Mouse (Mus musculus) intestine, embryonic 14.5 days (tissue): ENCODE measurements at regions not wholly inside any gene's neighbourhood (a gene's known extent, or its start where the extent isn't known, plus 50 kb on each side); places are given as distances from the start of the nearest gene placed in this dataset.

Experiments
- ATAC-seq: fragments of 200-750 bp; cut with Nextera tagmentation; replicated peaks from 2 replicates; pipeline ENCODE4 v1.8.0; 2017; ENCODE audit warnings: low read depth, moderate number of reproducible peaks, moderate TSS enrichment, moderate library complexity; ENCODE audit not compliant: low FRiP score, low TSS enrichment
- DNase-seq: peaks from one replicate; pipeline ENCODE4 v3.0.0-alpha.2; 2018; ENCODE audit warnings: low spot score
- H3K27ac ChIP-seq: fragments of 300-500 bp; sonication (generic); 2 replicates; pipeline ENCODE4 v1.5.1; 2014; ENCODE audit warnings: low read depth, mild to moderate bottlenecking, control low read depth
- H3K27me3 ChIP-seq: fragments of 300-500 bp; sonication (generic); replicated peaks from 2 replicates; pipeline ENCODE4 v1.6.1; 2014; ENCODE audit warnings: low read length, control low read depth; ENCODE audit not compliant: control insufficient read depth, insufficient read depth
- H3K36me3 ChIP-seq: fragments of 300-500 bp; sonication (generic); 2 replicates; pipeline ENCODE4 v1.6.1; 2014; ENCODE audit warnings: low read length, control low read depth; ENCODE audit not compliant: control insufficient read depth, insufficient read depth
- H3K4me1 ChIP-seq: fragments of 300-500 bp; sonication (generic); replicated peaks from 2 replicates; pipeline ENCODE4 v1.6.1; 2014; ENCODE audit warnings: low read length, control low read depth, mixed read lengths; ENCODE audit not compliant: control insufficient read depth, insufficient read depth
- H3K4me2 ChIP-seq: fragments of 300-500 bp; sonication (generic); 2 replicates; pipeline ENCODE4 v1.6.1; 2014; ENCODE audit warnings: low read length
- H3K4me3 ChIP-seq: fragments of 300-500 bp; sonication (generic); 2 replicates; pipeline ENCODE4 v1.5.1; 2014; ENCODE audit warnings: low read depth, low read length, control low read depth, mixed read lengths
- H3K9ac ChIP-seq: fragments of 300-500 bp; sonication (generic); 2 replicates; pipeline ENCODE4 v1.6.1; 2014; ENCODE audit warnings: mild to moderate bottlenecking, low read length
- H3K9me3 ChIP-seq: fragments of 300-500 bp; sonication (generic); 2 replicates; pipeline ENCODE4 v1.6.1; 2016; ENCODE audit warnings: low read length, control low read depth; ENCODE audit not compliant: control insufficient read depth
- WGBS: fragments of 180-500 bp; shearing (Covaris S2); extraction: QIAGEN DNeasy Blood & Tissue Kit; methylation state at CpG from one replicate; pipeline ENCODE4 v1.1.7; 2014; 5-methylcytosine and 5-hydroxymethylcytosine counted together

- H3K27me3 ChIP-seq = no peaks in the 10 kb centered on the region
- H3K4me3 ChIP-seq = no peak overlapping the region
- DNase-seq = no peak
- peaks cover 10% of the 10 kb centered on the region; the same call in 1 of the 2 replicates for H3K4me1 ChIP-seq
- 25% methylated on average over 2 of the region's 2 CpGs for WGBS
- H3K9ac ChIP-seq = no peak overlapping the region
- no peaks in the 10 kb centered on the region for H3K36me3 ChIP-seq
- no peak overlapping the region for H3K4me2 ChIP-seq
- no peaks in the 10 kb centered on the region for H3K9me3 ChIP-seq
- 0 out of 2 replicates have a peak overlapping the region, but pooled peaks have one; percentile 11 for H3K27ac ChIP-seq
- ATAC-seq = no peak
Observed at GRCm38 (mm10) chr3:38299236-38299897, 185.3 kb downstream of the Ankrd50 start.

GRCm38 (mm10) chr3:38297499-38297898 lies 187.1 kb downstream of the Ankrd50 start:
- no peaks in the 10 kb centered on the region for H3K36me3 ChIP-seq
- no peak overlapping the region for H3K9ac ChIP-seq
- no peak overlapping the region for H3K4me3 ChIP-seq
- DNase-seq (no peak), ATAC-seq (no peak)
- WGBS = 72% methylated on average over 2 of the region's 2 CpGs
- H3K27ac ChIP-seq = no peak overlapping the region
- no peaks in the 10 kb centered on the region for H3K27me3 ChIP-seq
- no peaks in the 10 kb centered on the region for H3K9me3 ChIP-seq
- peaks cover 10% of the 10 kb centered on the region; the same call in 1 of the 2 replicates for H3K4me1 ChIP-seq
- H3K4me2 ChIP-seq = no peak overlapping the region

DNA sequence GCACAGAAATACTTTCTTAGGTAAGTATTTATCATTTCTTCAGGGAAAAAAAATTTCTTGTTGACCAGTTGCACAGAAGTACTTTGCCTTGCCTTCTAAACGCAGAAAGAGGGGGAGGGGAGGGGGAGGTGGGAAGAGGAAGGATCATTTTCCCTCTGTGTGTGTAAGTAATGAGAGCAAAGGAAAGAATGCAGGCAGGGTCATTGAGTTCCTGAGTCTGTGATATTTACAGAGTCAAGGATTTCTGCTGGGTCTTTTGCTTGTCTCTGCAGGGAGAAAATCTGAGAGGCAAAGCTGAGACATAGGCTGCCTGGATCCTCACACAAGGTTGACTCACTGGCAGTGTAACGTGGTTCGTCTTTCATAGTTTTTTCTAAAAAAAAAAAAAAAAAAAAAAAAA lies 195.6 kb downstream of the Ankrd50 start:
- no peak for ATAC-seq
- no peak overlapping the region for H3K4me2 ChIP-seq
- H3K9ac ChIP-seq = no peak overlapping the region
- peak overlapping the region; percentile 43; the same call in 1 of the 2 replicates for H3K27ac ChIP-seq
- no peaks in the 10 kb centered on the region for H3K27me3 ChIP-seq
- no peak overlapping the region for H3K4me3 ChIP-seq
- 0 out of 2 replicates have a peak, but pooled peaks cover 5% of the 10 kb centered on the region for H3K9me3 ChIP-seq
- H3K36me3 ChIP-seq = no peaks in the 10 kb centered on the region
- 16% methylated on average over 3 of the region's 3 CpGs for WGBS
- peaks cover 5% of the 10 kb centered on the region; the same call in 1 of the 2 replicates for H3K4me1 ChIP-seq
- no peak for DNase-seq

GRCm38 (mm10) chr3:38283687-38284124 lies 200.9 kb downstream of the Ankrd50 start:
- Histone ChIP-seq H3K27me3 (no peaks in the 10 kb centered on the region), H3K4me3 (no peak overlapping the region), H3K36me3 (no peaks in the 10 kb centered on the region), H3K27ac (0 out of 2 replicates have a peak overlapping the region, but pooled peaks have one; percentile 5), H3K9ac (no peak overlapping the region), H3K4me1 (peaks cover 7% of the 10 kb centered on the region; the same call in 1 of the 2 replicates), H3K9me3 (0 out of 2 replicates have a peak, but pooled peaks cover 5% of the 10 kb centered on the region), H3K4me2 (no peak overlapping the region)
- ATAC-seq (no peak; the same call in 1 of the 2 replicates), DNase-seq (no peak)
- 30% methylated on average over 11 of the region's 11 CpGs for WGBS

GRCm38 (mm10) chr3:38282891-38283290 lies 201.8 kb downstream of the Ankrd50 start:
- no peak overlapping the region for H3K4me3 ChIP-seq
- no peak overlapping the region for H3K9ac ChIP-seq
- H3K4me1 ChIP-seq = peaks cover 5% of the 10 kb centered on the region; the same call in 1 of the 2 replicates
- no peak overlapping the region for H3K4me2 ChIP-seq
- H3K9me3 ChIP-seq = 0 out of 2 replicates have a peak, but pooled peaks cover 5% of the 10 kb centered on the region
- no peak for ATAC-seq
- H3K27ac ChIP-seq = no peak overlapping the region
- DNase-seq = no peak
- 95% methylated on average over 4 of the region's 4 CpGs for WGBS
- H3K27me3 ChIP-seq = no peaks in the 10 kb centered on the region
- no peaks in the 10 kb centered on the region for H3K36me3 ChIP-seq

GRCm38 (mm10) chr3:38281683-38282082 lies 203.0 kb downstream of the Ankrd50 start:
- DNase-seq = no peak
- no peaks in the 10 kb centered on the region for H3K36me3 ChIP-seq
- 56% methylated on average over 4 of the region's 4 CpGs for WGBS
- H3K9me3 ChIP-seq = 0 out of 2 replicates have a peak, but pooled peaks cover 4% of the 10 kb centered on the region
- no peak overlapping the region for H3K4me3 ChIP-seq
- H3K9ac ChIP-seq = no peak overlapping the region
- H3K27me3 ChIP-seq = no peaks in the 10 kb centered on the region
- ATAC-seq = no peak
- H3K27ac ChIP-seq = no peak overlapping the region
- no peak overlapping the region for H3K4me2 ChIP-seq
- H3K4me1 ChIP-seq = peaks cover 3% of the 10 kb centered on the region; the same call in 1 of the 2 replicates

GRCm38 (mm10) chr3:38280876-38281275 lies 203.8 kb downstream of the Ankrd50 start:
- ATAC-seq = no peak
- 86% methylated on average over 6 of the region's 6 CpGs for WGBS
- H3K27ac ChIP-seq = no peak overlapping the region

GRCm38 (mm10) chr3:38280105-38280504 lies 204.5 kb downstream of the Ankrd50 start:
- no peaks in the 10 kb centered on the region for H3K27me3 ChIP-seq
- 88% methylated on average over 3 of the region's 3 CpGs for WGBS
- no peaks in the 10 kb centered on the region for H3K36me3 ChIP-seq
- no peak overlapping the region for H3K9ac ChIP-seq
- no peak overlapping the region for H3K4me2 ChIP-seq
- H3K4me3 ChIP-seq = no peak overlapping the region
- no peak overlapping the region for H3K27ac ChIP-seq
- ATAC-seq (no peak), DNase-seq (no peak)
- peaks cover 10% of the 10 kb centered on the region for H3K4me1 ChIP-seq
- H3K9me3 ChIP-seq = no peaks in the 10 kb centered on the region

More at GRCm38 (mm10) chr3:38280876-38281275, 203.8 kb downstream of the Ankrd50 start:
- Histone ChIP-seq H3K9me3 (no peaks in the 10 kb centered on the region), H3K4me3 (no peak overlapping the region), H3K4me1 (peaks cover 3% of the 10 kb centered on the region; the same call in 1 of the 2 replicates), H3K27me3 (no peaks in the 10 kb centered on the region), H3K36me3 (no peaks in the 10 kb centered on the region), H3K9ac (no peak overlapping the region), H3K4me2 (no peak overlapping the region)
- no peak for DNase-seq
